Mouse (Mus musculus): Measurements from ENCODE around the gene Agtr1a.

GRCm38 (mm10) chr13:30336913-30337312, 672 bp downstream of the Agtr1a start:
- TF ChIP-seq SRF (IDR thresholded peaks at IDR 0.05; ENCODE audit: control insufficient read depth, insufficient read length, low read depth) (no peak), POLR2A (IDR thresholded peaks at IDR 0.05; ENCODE audit: insufficient read length, low read depth) (no peak), USF1 (IDR thresholded peaks at IDR 0.05; ENCODE audit: low read depth) (no peak), CEBPB (IDR thresholded peaks at IDR 0.05; ENCODE audit: insufficient read depth, poor library complexity, severe bottlenecking) (no peak), REST (IDR thresholded peaks at IDR 0.05; ENCODE audit: insufficient read depth, insufficient read length) (no peak), TCF12 (IDR thresholded peaks at IDR 0.05; ENCODE audit: insufficient read depth, poor library complexity, severe bottlenecking) (no peak), MYOD1 (IDR thresholded peaks at IDR 0.05; ENCODE audit: control insufficient read depth in 1 of 3, insufficient read length in 2 of 3, low read depth in 2 of 3) (no peak), E2F4 (IDR thresholded peaks at IDR 0.05; ENCODE audit: insufficient read depth) (no peak), MYOG (IDR thresholded peaks at IDR 0.05; ENCODE audit: control insufficient read depth in 1 of 3, insufficient read depth in 1 of 3, insufficient read length in 2 of 3, low read depth in 2 of 3) (no peak), POLR2AphosphoS2 (IDR thresholded peaks at IDR 0.05; ENCODE audit: insufficient read length, low read depth) (no peak), MAX (IDR thresholded peaks at IDR 0.05; ENCODE audit: low read depth) (no peak)

Data from myocyte (in vitro differentiated cells).